Mouse (Mus musculus): ENCODE measurements around the gene Gm20532. TPM values are rescaled to one million over a fixed set of nuclear protein-coding genes. Genes with fewer than 3 reads are reported as not detected.

Gene Gm20532
- polyA plus RNA-seq (2012; rRNA removed), result not detected in 2 replicates

GRCm38 (mm10) chr2:26586294-26587043 lies at the start of gene Gm20532:
Gm20532 (plus strand) TSS chr2:26586639.
- Histone ChIP-seq H3K4me1 (ENCODE audit: control insufficient read depth, insufficient read depth, low read length) (peaks cover 2% of the 10 kb centered on the region; the same call in 1 of the 2 replicates), H3K4me3 (replicated peaks; ENCODE audit: insufficient read depth, low read depth, low read length) (peak within 1 kb of the TSS; percentile 65), H3K27ac (ENCODE audit: insufficient read depth, low read length) (no peak within 1 kb of the TSS), H3K27me3 (ENCODE audit: control insufficient read depth, insufficient read depth, low read length) (no peaks in the 10 kb centered on the region)
- under 1% methylated on average over 63 of the region's 65 CpGs for WGBS
- TF ChIP-seq CTCF (IDR thresholded peaks at IDR 0.05; ENCODE audit: borderline replicate concordance, insufficient read depth, low read depth, low read length) (peak; percentile 64), POLR2A (IDR thresholded peaks at IDR 0.05; ENCODE audit: borderline replicate concordance, insufficient read depth, low read length) (no peak)
- DNase-seq, result peak; percentile 61 to 74

- H3K27ac ChIP-seq (ENCODE audit: insufficient read depth, low read length), result no peak overlapping the region
- H3K27me3 ChIP-seq (ENCODE audit: control insufficient read depth, insufficient read depth, low read length), result no peaks in the 10 kb centered on the region
- no peak overlapping the region for H3K4me3 ChIP-seq (replicated peaks; ENCODE audit: insufficient read depth, low read depth, low read length)
- DNase-seq, result no peak
- no peaks in the 10 kb centered on the region; the same call in 1 of the 2 replicates for H3K4me1 ChIP-seq (ENCODE audit: control insufficient read depth, insufficient read depth, low read length)
- WGBS, result 74% methylated on average over 2 of the region's 2 CpGs
- no peak for TF ChIP-seq POLR2A (IDR thresholded peaks at IDR 0.05; ENCODE audit: borderline replicate concordance, insufficient read depth, low read length)
- TF ChIP-seq CTCF (IDR thresholded peaks at IDR 0.05; ENCODE audit: borderline replicate concordance, insufficient read depth, low read depth, low read length), result no peak
These were observed 46.9 kb upstream of the Gm20532 start for GRCm38 (mm10) chr2:26539516-26539915.

- no peaks in the 10 kb centered on the region for H3K27me3 ChIP-seq (ENCODE audit: control insufficient read depth, insufficient read depth, low read length)
- 49% methylated on average over 7 of the region's 7 CpGs for WGBS
- DNase-seq, result no peak
- H3K4me3 ChIP-seq (replicated peaks; ENCODE audit: insufficient read depth, low read depth, low read length), result no peak overlapping the region
- H3K27ac ChIP-seq (ENCODE audit: insufficient read depth, low read length), result no peak overlapping the region
- no peaks in the 10 kb centered on the region for H3K4me1 ChIP-seq (ENCODE audit: control insufficient read depth, insufficient read depth, low read length)
- TF ChIP-seq CTCF (IDR thresholded peaks at IDR 0.05; ENCODE audit: borderline replicate concordance, insufficient read depth, low read depth, low read length) (no peak), POLR2A (IDR thresholded peaks at IDR 0.05; ENCODE audit: borderline replicate concordance, insufficient read depth, low read length) (no peak)
These were observed 45.7 kb upstream of the Gm20532 start for GRCm38 (mm10) chr2:26540721-26541120.

- TF ChIP-seq CTCF (IDR thresholded peaks at IDR 0.05; ENCODE audit: borderline replicate concordance, insufficient read depth, low read depth, low read length) (no peak), POLR2A (IDR thresholded peaks at IDR 0.05; ENCODE audit: borderline replicate concordance, insufficient read depth, low read length) (no peak)
- Histone ChIP-seq H3K27me3 (ENCODE audit: control insufficient read depth, insufficient read depth, low read length) (no peaks in the 10 kb centered on the region), H3K4me3 (replicated peaks; ENCODE audit: insufficient read depth, low read depth, low read length) (no peak overlapping the region), H3K4me1 (ENCODE audit: control insufficient read depth, insufficient read depth, low read length) (no peaks in the 10 kb centered on the region), H3K27ac (ENCODE audit: insufficient read depth, low read length) (no peak overlapping the region)
- no peak for DNase-seq
- WGBS, result 36% methylated on average over 9 of the region's 9 CpGs
These were observed 45.1 kb upstream of the Gm20532 start for GRCm38 (mm10) chr2:26541258-26541910.

- Histone ChIP-seq H3K27me3 (ENCODE audit: control insufficient read depth, insufficient read depth, low read length) (no peaks in the 10 kb centered on the region), H3K4me1 (ENCODE audit: control insufficient read depth, insufficient read depth, low read length) (peaks cover 6% of the 10 kb centered on the region; the same call in 1 of the 2 replicates), H3K4me3 (replicated peaks; ENCODE audit: insufficient read depth, low read depth, low read length) (no peak overlapping the region), H3K27ac (ENCODE audit: insufficient read depth, low read length) (no peak overlapping the region)
- DNase-seq, result no peak
- TF ChIP-seq POLR2A (IDR thresholded peaks at IDR 0.05; ENCODE audit: borderline replicate concordance, insufficient read depth, low read length), result no peak
- no peak for TF ChIP-seq CTCF (IDR thresholded peaks at IDR 0.05; ENCODE audit: borderline replicate concordance, insufficient read depth, low read depth, low read length)
- 47% methylated on average over 4 of the region's 4 CpGs for WGBS
These were observed 43.3 kb upstream of the Gm20532 start for GRCm38 (mm10) chr2:26543155-26543554.

GRCm38 (mm10) chr2:26543768-26544167 lies 42.7 kb upstream of the Gm20532 start:
- DNase-seq, result no peak
- Histone ChIP-seq H3K4me1 (ENCODE audit: control insufficient read depth, insufficient read depth, low read length) (peaks cover 6% of the 10 kb centered on the region; the same call in 1 of the 2 replicates), H3K4me3 (replicated peaks; ENCODE audit: insufficient read depth, low read depth, low read length) (no peak overlapping the region), H3K27me3 (ENCODE audit: control insufficient read depth, insufficient read depth, low read length) (no peaks in the 10 kb centered on the region), H3K27ac (ENCODE audit: insufficient read depth, low read length) (no peak overlapping the region)
- TF ChIP-seq CTCF (IDR thresholded peaks at IDR 0.05; ENCODE audit: borderline replicate concordance, insufficient read depth, low read depth, low read length) (no peak), POLR2A (IDR thresholded peaks at IDR 0.05; ENCODE audit: borderline replicate concordance, insufficient read depth, low read length) (no peak)
- WGBS, result 90% methylated on average over 8 of the region's 8 CpGs

- H3K27ac ChIP-seq (ENCODE audit: insufficient read depth, low read length), result no peak overlapping the region
- peaks cover 6% of the 10 kb centered on the region; the same call in 1 of the 2 replicates for H3K4me1 ChIP-seq (ENCODE audit: control insufficient read depth, insufficient read depth, low read length)
- H3K4me3 ChIP-seq (replicated peaks; ENCODE audit: insufficient read depth, low read depth, low read length), result no peak overlapping the region
- 28% methylated on average over 3 of the region's 3 CpGs for WGBS
- no peak for TF ChIP-seq CTCF (IDR thresholded peaks at IDR 0.05; ENCODE audit: borderline replicate concordance, insufficient read depth, low read depth, low read length)
- TF ChIP-seq POLR2A (IDR thresholded peaks at IDR 0.05; ENCODE audit: borderline replicate concordance, insufficient read depth, low read length), result no peak
- DNase-seq, result no peak
- H3K27me3 ChIP-seq (ENCODE audit: control insufficient read depth, insufficient read depth, low read length), result no peaks in the 10 kb centered on the region
These were observed 42.2 kb upstream of the Gm20532 start for GRCm38 (mm10) chr2:26544265-26544664.

Measured in cerebellum, adult 2 months (tissue).